In the genomic region with DNA sequence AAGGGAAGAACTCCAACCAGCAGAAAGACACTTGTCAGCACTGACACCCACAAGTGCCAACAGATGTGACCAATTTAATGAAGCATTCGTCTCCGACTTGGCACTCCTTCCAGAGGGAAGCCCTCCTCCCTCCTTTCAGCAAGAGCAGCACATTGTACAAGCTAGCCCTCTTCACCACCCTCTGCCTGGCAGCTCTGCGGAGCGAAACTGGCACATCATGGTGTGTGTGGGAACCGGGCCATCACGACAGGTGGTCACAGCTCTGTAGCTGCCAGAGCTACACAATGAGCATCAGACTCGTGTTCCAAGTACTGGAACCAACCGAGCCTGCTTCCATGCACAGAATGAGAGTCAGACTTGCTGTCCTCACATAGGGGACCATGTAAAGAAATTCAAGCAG, we compare ENCODE assay signal across 8 mouse cellular contexts. TPM values are rescaled to one million over a fixed set of nuclear protein-coding genes. Genes with fewer than 3 reads are reported as not detected.
DNase-seq lines count a peak whose midpoint lies in the region; ATAC-seq and TF ChIP-seq lines count a peak whose summit lies in the region.

No protein-coding gene starts in this region.

- H3K4me1 ChIP-seq in heart, adult 2 months (ENCODE audit: control insufficient read depth, insufficient read depth, low read length) = no peaks in the 10 kb centered on the region
- H3K4me1 ChIP-seq in heart, embryonic 10.5 days = no peaks in the 10 kb centered on the region
- H3K4me1 ChIP-seq in forebrain, embryonic 15.5 days = peaks cover 21% of the 10 kb centered on the region

- H3K9me3 ChIP-seq in heart, embryonic 10.5 days = no peaks in the 10 kb centered on the region
- no peaks in the 10 kb centered on the region for H3K9me3 ChIP-seq in forebrain, embryonic 15.5 days

- no peaks in the 10 kb centered on the region for H3K79me2 ChIP-seq in heart, adult 2 months (replicated peaks; ENCODE audit: control insufficient read depth, insufficient read depth, low read length)

- H3K4me2 ChIP-seq in forebrain, embryonic 15.5 days (replicated peaks) = no peak overlapping the region

- no peak for TF ChIP-seq CTCF in heart, adult 2 months (IDR thresholded peaks at IDR 0.05)

- H3K4me3 ChIP-seq in heart, adult 2 months = no peak overlapping the region
- H3K4me3 ChIP-seq in heart, embryonic 10.5 days = no peak overlapping the region
- H3K4me3 ChIP-seq in forebrain, embryonic 15.5 days = no peak overlapping the region

- no peak overlapping the region for H3K27ac ChIP-seq in heart, adult 2 months
- no peak overlapping the region for H3K27ac ChIP-seq in heart, embryonic 10.5 days
- H3K27ac ChIP-seq in forebrain, embryonic 15.5 days (replicated peaks) = 0 out of 2 replicates have a peak overlapping the region, but pooled peaks have one; percentile 36

- intact Hi-C loops in heart, adult 2 months (cut with DNase I) = no loop called here

- H3K36me3 ChIP-seq in heart, adult 2 months (ENCODE audit: control insufficient read depth, insufficient read depth, low read length) = no peaks in the 10 kb centered on the region
- peaks cover 6% of the 10 kb centered on the region; the same call in 1 of the 2 replicates for H3K36me3 ChIP-seq in heart, embryonic 10.5 days
- peaks cover 10% of the 10 kb centered on the region; the same call in 1 of the 2 replicates for H3K36me3 ChIP-seq in forebrain, embryonic 15.5 days

- no peaks in the 10 kb centered on the region for H3K27me3 ChIP-seq in heart, adult 2 months (ENCODE audit: control insufficient read depth, insufficient read depth, low read length)
- H3K27me3 ChIP-seq in heart, embryonic 10.5 days (ENCODE audit: insufficient read depth, poor library complexity, severe bottlenecking) = no peaks in the 10 kb centered on the region
- no peaks in the 10 kb centered on the region for H3K27me3 ChIP-seq in forebrain, embryonic 15.5 days

- DNase-seq in heart, adult 2 months = peak; percentile 15 to 18
- DNase-seq in heart, embryonic 10.5 days (ENCODE audit: low spot score) = no peak
- DNase-seq in layer of hippocampus, adult 9-10 months (ENCODE audit: low spot score) = peak; percentile 78
- peak; percentile 74 for DNase-seq in retina, postnatal 1 day
- DNase-seq in kidney, adult 8-10 months = no peak
- DNase-seq in urinary bladder, postnatal 4 days (ENCODE audit: low spot score in 2 of 2) = no peak
- no peak for DNase-seq in embryo, embryonic 10 days (ENCODE audit: low spot score)

- peak; percentile 100 for ATAC-seq in forebrain, embryonic 15.5 days (replicated peaks)

- WGBS in heart, adult 2 months = 71% methylated on average over 8 of the region's 8 CpGs
- 84% methylated on average over 8 of the region's 8 CpGs for WGBS in heart, embryonic 10.5 days
- 24% methylated on average over 8 of the region's 8 CpGs for WGBS in forebrain, embryonic 15.5 days

- no peak overlapping the region for H3K9ac ChIP-seq in heart, adult 2 months (ENCODE audit: low read depth, low read length)
- no peak overlapping the region for H3K9ac ChIP-seq in forebrain, embryonic 15.5 days (replicated peaks)

- TF ChIP-seq POLR2A in heart, adult 2 months (IDR thresholded peaks at IDR 0.05; ENCODE audit: insufficient read depth, low read depth, low read length) = no peak

- no peak for TF ChIP-seq EP300 in heart, adult 2 months (IDR thresholded peaks at IDR 0.05; ENCODE audit: insufficient read depth, low read depth, low read length)

RNA-seq across cellular contexts. Expression of a gene that starts 25.9 kb away (rescaled TPM):
- 10 to 100 TPM in 1 of 2 experiments, 1 to 10 TPM in 1; 7.3 to 10.2 TPM for total RNA-seq in heart, adult 2 months (2021)
- polyA plus RNA-seq in heart, adult 2 months (2012; rRNA removed) = 5.7 and 11.5 TPM in 2 replicates
- polyA plus RNA-seq in heart, embryonic 10.5 days (2016; fragmentation: Nextera tagmentation; extraction: Ambion mirVana) = 22.8 and 23.2 TPM in 2 replicates
- 36.6 and 39.1 TPM in 2 replicates for polyA plus RNA-seq in forebrain, embryonic 15.5 days (2015; fragmentation: Nextera tagmentation; extraction: Ambion mirVana)

RNA-seq across cellular contexts. Expression of a gene that starts 44.4 kb away (rescaled TPM):
- 10 to 100 TPM; 22.5 to 25.6 TPM for total RNA-seq in heart, adult 2 months (2021)
- polyA plus RNA-seq in heart, adult 2 months (2012; rRNA removed) = 27.1 and 40.9 TPM in 2 replicates
- 10.8 and 11.0 TPM in 2 replicates for polyA plus RNA-seq in heart, embryonic 10.5 days (2016; fragmentation: Nextera tagmentation; extraction: Ambion mirVana)
- polyA plus RNA-seq in forebrain, embryonic 15.5 days (2015; fragmentation: Nextera tagmentation; extraction: Ambion mirVana) = 4.6 and 4.8 TPM in 2 replicates

Comparison
In these comparisons a context has a peak if more than half of its experiments do, and no peak if none do; other contexts are left out.
1. DNase-seq: peak in heart, adult 2 months (2 of 2), layer of hippocampus, adult 9-10 months (single experiment) and retina, postnatal 1 day (single experiment); none in heart, embryonic 10.5 days (single experiment), kidney, adult 8-10 months (0 of 2), urinary bladder, postnatal 4 days (0 of 2) and embryo, embryonic 10 days (single experiment).